Mouse (Mus musculus) heart, adult 8-10 months (tissue): ENCODE measurements around the gene Nf2. TPM values are rescaled to one million over a fixed set of nuclear protein-coding genes. Genes with fewer than 3 reads are reported as not detected.

ENCODE experiments used
- DNase-seq: peaks from one replicate; pipeline ENCODE4 v3.0.0; 2022; ENCODE audit warnings: low spot score
- total RNA-seq, 4 experiments: library from RNA; stranded (reverse); gene quantifications; 2 replicates each; pipeline ENCODE4 v1.2.4; 2022

The Nf2 gene
- total RNA-seq: 10 to 100 TPM; 75.5 to 80.0 (median 78.3) TPM

DNA sequence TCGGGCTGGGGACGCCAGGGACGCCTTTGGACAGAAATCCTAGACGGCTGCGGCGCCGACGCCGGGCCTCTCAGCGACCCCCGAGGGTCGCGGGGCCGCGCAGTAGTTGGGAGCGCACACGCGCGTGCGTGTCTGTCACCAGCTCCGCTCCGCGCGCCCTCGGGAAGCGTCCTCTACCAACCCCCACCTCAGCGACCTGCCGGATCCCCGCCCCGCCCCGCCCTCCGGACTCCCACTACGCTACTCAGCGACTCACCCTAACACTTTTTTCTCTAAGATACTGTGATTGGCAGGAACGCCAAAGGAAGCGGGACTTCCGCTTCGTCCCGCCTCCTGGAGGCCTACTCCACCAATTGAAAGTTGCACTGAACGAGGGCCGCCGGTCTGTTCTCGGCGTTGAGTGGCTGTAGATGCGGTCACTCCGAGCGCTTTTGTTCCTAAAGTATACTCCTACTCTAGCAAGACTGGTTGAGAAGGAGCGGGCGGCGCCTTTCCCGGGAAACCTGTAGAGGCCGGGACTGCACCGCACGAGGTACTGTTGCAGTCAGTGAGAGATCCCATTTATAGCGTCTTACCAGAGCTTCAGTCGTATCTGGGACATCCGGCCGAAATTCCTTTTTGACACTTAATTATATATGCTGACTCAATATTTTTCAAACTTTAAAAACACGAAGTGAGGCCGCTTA is at the start of gene Nf2:
TSS of gene Nf2 (minus strand) at position 279 of the 686 bp plus-strand sequence.
- DNase-seq: peak; percentile 99

DNA sequence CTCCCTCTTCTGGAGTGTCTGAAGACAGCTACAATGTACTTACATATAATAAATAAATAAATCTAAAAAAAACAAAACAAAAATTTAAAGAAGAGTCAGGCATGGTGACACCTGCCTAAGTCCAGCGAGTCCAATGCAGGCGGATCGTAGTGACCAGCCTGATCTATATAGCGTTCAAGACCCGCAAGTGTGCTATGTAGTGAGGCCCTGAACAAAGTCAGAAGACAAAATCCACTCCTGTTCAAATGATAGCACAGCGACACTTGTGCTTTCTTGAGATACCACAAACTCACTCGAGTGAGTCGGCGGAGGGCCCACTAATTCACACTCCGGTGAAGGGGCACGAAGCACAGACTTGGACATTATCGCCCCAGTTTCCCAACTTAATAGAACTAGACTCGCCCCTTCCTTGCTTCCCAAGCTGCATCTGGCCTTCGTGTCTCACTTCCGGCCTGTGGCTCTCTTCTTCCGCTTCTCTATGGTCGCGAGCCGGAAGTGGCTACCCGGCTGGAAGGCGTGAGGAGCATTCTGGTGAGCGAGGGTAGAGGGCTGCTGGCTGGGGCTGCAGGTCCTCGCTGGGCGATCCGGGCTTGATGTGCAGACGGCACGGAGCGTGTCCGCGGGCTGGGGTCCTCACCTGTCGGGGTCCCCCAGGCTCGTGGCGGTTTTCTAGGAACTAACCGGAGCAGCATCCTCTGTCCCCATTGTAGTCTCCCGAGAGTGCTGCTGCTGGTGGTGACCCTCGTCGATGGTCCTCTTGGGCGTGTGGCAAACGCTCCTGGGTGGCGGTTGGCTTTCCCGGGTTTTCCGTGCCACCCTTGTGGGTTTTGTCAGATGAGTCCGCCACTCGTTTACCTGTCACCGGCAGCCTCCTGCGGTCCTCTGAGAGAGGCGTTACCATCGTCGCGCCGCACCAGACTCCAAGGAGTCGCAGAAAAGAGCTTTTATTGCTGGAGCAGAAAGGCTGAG is 45.8 kb upstream of the Nf2 start, which contains the start of gene Thoc5:
TSS of gene Thoc5 (plus strand) at position 473 of the 969 bp plus-strand sequence.
- DNase-seq: peak; percentile 85

DNA sequence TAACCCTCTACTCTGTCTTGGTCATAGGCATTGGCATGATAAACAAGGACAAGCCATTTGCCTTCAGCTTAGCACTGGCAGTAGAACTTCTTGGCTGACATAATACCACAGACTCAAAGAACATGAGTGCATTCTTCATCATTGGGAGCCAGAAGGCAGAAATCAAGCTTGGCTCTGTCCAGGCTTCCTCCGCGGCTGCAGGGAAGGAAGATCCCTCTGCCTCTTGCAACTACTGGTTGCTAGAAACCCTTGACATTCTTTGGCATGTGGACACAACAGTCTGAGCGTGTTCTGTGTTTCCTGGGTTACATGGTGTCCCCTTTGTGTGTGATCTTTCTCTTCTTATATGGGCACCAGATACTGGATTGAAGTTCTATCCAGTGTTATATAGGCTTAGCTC is 37.7 kb upstream of the Nf2 start:
- no peak for DNase-seq

GRCm38 (mm10) chr11:4885385-4885903 is 36.1 kb upstream of the Nf2 start:
- DNase-seq: no peak

DNA sequence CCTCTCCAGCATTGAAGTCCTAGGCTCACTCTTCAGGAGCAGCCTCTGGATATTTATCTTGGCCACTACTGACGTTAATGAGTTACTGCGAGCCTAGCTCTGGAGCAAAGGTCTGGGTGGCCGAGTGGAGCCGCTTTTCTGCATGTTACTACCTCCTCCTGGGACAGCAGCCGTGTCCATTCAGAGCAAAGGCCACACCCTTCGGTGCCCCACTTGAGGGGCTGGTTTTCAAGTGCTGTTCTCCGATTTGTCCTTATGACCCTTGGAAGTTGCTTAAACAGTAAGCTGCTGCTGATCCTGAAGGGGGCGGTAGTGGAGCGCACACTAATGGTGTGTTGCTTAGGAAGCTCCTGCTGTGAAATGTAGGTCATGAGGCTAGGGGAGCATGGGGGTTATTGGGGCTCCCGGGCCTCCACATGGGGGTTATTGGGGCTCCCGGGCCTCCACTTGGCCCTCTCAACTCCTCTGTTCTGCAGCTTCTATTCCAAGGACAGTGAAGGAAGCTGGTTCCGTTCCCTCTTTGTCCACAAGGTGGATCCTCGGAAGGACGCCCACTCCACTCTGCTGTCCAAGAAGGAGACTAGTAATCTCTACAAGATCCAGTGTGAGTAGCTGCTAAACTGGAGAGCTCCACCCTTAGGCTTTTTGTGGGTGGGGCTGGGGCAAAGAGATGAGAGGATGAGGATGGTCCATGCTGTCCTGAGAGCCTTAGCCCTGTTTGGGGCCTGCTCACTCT is 33.7 kb upstream of the Nf2 start:
- no peak for DNase-seq

- no peak for DNase-seq
These were observed 31.8 kb upstream of the Nf2 start for GRCm38 (mm10) chr11:4881087-4881486.

DNA sequence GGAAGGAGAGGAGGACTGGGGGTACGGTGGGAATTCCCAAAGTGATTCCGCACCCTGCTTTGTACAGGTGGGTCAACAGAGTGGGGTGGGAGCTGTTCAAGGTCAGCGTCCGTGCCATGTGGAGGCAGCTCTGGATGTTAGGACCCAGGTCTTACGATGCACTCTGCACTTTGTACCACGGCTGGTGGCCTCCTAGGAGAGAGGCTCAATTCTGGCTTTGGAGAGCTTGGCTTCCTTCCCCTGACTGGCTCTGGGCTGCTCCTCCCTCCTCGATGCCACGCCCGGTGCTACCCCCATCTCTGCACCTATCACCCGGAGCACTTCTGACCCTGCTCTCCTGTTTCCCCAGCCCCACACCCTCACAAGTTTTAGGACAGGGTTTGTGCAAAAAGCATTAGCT is 25.2 kb upstream of the Nf2 start:
- no peak for DNase-seq

- peak; percentile 25 for DNase-seq
These were observed 24.6 kb upstream of the Nf2 start, which contains the start of gene Nipsnap1 for GRCm38 (mm10) chr11:4873755-4874475. Gene Nipsnap1 (plus strand): TSS chr11:4873951.

DNA sequence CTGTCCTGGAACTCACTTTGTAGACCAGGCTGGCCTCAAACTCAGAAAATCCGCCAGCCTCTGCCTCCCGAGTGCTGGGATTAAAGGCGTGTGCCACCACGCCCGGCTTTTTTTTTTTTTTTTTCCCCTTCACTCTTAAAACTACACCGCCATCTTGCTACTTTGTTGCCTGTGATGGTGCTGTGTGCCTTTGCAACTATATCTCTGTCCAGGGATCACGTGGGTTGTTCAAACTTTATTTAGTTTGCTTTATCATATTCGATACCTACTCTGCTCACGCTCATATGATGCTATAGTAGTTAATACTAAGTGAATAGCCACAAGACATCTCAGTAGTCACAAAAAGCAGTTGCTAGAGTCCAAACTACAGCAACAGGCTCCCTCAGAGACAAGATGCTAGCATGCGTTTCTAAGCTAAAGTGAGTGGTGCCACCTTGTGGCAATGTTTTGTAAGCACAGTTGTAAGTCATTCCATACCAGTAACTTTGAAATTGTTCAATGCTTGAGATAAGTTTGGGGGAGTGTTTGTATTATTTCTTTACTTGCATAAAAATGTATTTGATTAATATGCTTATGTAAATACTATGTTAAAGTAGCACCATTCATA is 16.4 kb upstream of the Nf2 start:
- peak; percentile 62 for DNase-seq

- no peak for DNase-seq
These were observed 13.4 kb upstream of the Nf2 start for GRCm38 (mm10) chr11:4862730-4863129.

DNA sequence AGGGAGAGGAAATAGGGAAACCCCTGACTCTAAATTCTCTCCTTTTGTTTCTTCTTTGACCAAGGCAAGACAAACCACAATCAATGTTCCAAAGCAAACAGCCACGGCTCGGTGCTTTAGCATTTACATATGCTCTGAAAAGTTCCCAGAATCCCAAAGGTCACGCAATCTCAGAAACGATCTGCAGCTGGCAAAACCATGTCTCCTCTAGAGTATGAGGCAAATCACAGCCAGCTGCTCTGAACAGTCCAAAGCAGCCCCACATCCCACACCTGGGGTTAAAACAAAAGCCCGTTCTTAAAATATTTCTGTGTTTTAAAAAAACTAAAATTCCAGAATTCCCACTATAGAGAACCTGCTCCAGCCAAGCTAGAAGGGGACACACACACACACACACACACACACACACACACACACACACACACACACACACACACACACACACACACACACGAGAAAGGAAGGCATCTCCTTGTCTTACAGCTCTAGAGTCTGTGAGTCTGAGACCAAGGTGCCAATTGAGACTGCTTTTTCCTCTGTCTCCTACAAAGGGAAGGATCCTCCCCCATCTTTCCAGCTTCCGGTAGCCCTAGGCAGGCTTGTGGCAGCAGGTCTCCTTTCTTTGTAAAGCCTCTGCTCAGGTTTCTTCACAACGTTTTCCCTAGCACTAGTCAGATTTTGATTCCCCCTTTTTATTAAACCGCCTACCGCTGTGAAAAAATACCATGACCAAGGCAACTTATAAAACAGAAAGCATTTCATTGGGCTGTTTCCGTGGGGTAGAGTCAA is 12.7 kb upstream of the Nf2 start:
- DNase-seq: no peak

DNA sequence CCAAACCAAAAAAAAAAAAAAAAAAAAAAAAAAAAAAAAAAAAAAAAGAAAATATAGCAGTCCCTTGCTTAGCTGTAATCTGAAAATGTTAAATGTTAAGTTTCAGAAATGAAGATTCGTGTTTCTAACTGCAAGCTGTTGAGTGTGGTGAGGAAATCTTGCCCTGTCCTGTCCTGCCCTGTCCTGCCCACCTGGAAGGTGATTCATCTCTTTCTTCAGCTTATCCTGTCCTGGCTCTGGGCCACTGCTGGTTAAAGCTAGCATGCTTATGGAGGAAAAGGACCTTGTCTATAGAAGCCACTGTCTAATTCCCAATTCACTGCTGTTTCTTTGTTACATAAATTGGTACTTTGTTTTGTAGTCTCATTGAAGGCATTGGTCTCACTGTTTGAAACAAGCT is 11.7 kb upstream of the Nf2 start:
- DNase-seq: no peak

GRCm38 (mm10) chr11:4858416-4858815 is 9.1 kb upstream of the Nf2 start:
- DNase-seq: no peak

DNA sequence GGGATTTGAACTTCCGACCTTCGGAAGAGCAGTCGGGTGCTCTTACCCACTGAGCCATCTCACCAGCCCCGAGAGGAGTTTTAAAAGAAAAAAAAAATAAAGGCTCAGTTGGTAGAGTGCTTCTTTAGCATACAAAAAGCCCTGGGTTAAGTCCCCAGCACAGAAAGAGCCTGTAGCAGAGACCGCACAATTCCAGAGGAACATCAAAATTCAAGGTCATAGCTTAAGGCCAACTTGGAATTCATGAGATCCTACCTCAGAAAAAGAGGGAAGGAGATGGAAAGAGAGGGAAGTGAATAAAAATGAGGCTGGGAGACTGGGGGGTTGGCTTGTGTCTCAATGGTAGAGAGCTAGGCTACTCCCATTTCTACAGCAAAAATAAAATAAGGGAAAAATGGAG is 4.8 kb upstream of the Nf2 start:
- DNase-seq: no peak

DNA sequence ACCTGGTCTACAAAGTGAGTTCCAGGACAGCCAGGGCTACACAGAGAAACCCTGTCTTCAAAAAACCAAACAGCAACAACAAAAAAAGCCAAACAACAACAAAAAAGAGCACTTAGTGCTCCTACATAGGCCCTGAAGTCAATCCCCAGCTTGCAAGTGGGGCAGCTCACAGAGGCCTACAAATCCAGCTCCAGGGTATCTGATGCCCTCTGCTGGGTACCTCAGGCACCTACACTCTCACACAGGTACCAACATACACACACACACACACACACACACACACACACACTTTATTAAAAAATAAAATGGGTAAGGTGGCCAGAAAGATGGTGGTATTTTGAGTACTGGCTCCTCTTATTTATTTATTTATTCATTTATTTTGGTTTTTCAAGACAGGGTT is 3.7 kb upstream of the Nf2 start:
- no peak for DNase-seq

GRCm38 (mm10) chr11:4850404-4850803 is 1.1 kb upstream of the Nf2 start:
- DNase-seq: no peak

GRCm38 (mm10) chr11:4848483-4849248 is 670 bp downstream of the Nf2 start:
- no peak for DNase-seq

DNA sequence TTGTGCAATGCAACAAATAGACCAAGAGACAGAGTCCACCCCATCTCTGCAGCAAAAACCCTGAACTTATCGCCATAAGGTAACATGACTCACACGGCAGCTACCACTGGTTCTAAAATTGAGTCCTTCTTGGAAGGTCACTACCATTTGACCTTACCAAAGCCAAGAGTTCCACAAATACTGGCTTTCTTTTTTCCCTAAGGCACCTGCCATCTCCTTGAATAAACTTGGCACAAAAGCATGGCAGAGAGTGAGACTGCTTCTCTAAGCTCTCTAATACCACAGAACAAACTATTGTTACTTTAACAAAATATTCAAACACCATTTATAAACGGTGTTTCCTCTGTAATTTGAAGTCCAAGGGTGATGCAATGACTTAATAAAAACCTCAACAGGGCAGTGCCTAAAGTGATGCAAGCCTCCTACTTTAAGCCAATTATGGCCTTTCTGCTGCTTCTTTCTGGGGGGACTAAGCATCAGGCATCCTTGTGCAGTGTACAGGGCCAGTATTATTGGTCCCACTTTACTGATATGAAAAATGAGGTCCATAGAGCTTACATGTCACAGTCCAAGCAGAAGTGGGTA is 8.3 kb downstream of the Nf2 start:
- DNase-seq: no peak

DNA sequence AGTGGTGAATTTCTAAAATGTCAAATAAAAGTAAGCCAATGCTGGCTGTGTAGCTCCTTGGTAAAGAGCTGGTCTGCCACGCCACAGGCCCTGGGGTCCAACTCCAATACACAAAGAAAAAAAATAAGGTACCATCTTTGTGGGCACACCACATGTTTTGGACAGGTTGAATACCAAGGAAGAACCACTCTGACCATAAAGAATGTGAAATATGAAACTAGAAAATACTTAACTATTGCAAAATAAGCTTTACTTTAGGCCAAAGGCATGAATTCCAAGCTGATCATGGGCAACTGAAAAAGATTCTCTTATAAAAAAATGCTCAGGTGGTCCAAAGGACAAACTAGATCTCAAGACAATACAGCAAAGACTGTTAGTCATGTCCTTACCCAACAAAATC is 11.1 kb downstream of the Nf2 start:
- no peak for DNase-seq
